Mouse (Mus musculus): ENCODE measurements around the gene Nck1. TPM values are rescaled to one million over a fixed set of nuclear protein-coding genes. Genes with fewer than 3 reads are reported as not detected.

The Nck1 gene
- 52.9 and 62.8 TPM in 2 replicates for polyA plus RNA-seq (2015; fragmentation: Nextera tagmentation; extraction: Ambion mirVana)

- WGBS: under 1% methylated on average over 86 of the region's 93 CpGs
- Histone ChIP-seq H3K4me2 (replicated peaks) (peak within 1 kb of the TSS; percentile 77), H3K9me3 (no peaks in the 10 kb centered on the region), H3K9ac (peak within 1 kb of the TSS; percentile 90), H3K4me3 (replicated peaks) (peak within 1 kb of the TSS; percentile 92), H3K36me3 (no peaks in the 10 kb centered on the region), H3K27me3 (replicated peaks) (no peaks in the 10 kb centered on the region), H3K27ac (peak within 1 kb of the TSS; percentile 89), H3K4me1 (replicated peaks) (peaks cover 4% of the 10 kb centered on the region; the same call in 1 of the 2 replicates)
- peak; percentile 100 for ATAC-seq
Measured at GRCm38 (mm10) chr9:100545715-100546593, at the start of gene Nck1. TSS of gene Nck1 (minus strand) at chr9:100546134.

GRCm38 (mm10) chr9:100590462-100590861 is 44.5 kb upstream of the Nck1 start:
- Histone ChIP-seq H3K27me3 (replicated peaks) (no peaks in the 10 kb centered on the region), H3K4me2 (replicated peaks) (no peak overlapping the region), H3K9ac (no peak overlapping the region), H3K27ac (no peak overlapping the region), H3K36me3 (no peaks in the 10 kb centered on the region), H3K9me3 (no peaks in the 10 kb centered on the region), H3K4me1 (replicated peaks) (no peaks in the 10 kb centered on the region), H3K4me3 (replicated peaks) (no peak overlapping the region)
- no peak for ATAC-seq
- WGBS: 61% methylated on average over 4 of the region's 4 CpGs

- Histone ChIP-seq H3K9ac (no peak overlapping the region; the same call in 1 of the 2 replicates), H3K27ac (0 out of 2 replicates have a peak overlapping the region, but pooled peaks have one; percentile 11), H3K4me1 (replicated peaks) (peaks cover 17% of the 10 kb centered on the region; the same call in 1 of the 2 replicates), H3K36me3 (no peaks in the 10 kb centered on the region), H3K9me3 (no peaks in the 10 kb centered on the region), H3K4me2 (replicated peaks) (peak overlapping the region; percentile 16; the same call in 1 of the 2 replicates), H3K27me3 (replicated peaks) (no peaks in the 10 kb centered on the region), H3K4me3 (replicated peaks) (no peak overlapping the region)
- ATAC-seq: no peak
- WGBS: 43% methylated on average over 4 of the region's 4 CpGs
Measured at GRCm38 (mm10) chr9:100584031-100584430, 38.1 kb upstream of the Nck1 start.

- Histone ChIP-seq H3K36me3 (no peaks in the 10 kb centered on the region), H3K4me2 (replicated peaks) (peak overlapping the region; percentile 16; the same call in 1 of the 2 replicates), H3K27me3 (replicated peaks) (no peaks in the 10 kb centered on the region), H3K4me3 (replicated peaks) (no peak overlapping the region), H3K9ac (no peak overlapping the region), H3K27ac (no peak overlapping the region), H3K9me3 (no peaks in the 10 kb centered on the region), H3K4me1 (replicated peaks) (peaks cover 17% of the 10 kb centered on the region; the same call in 1 of the 2 replicates)
- peak; percentile 88 for ATAC-seq
- WGBS: 45% methylated on average over 13 of the region's 13 CpGs
Measured at GRCm38 (mm10) chr9:100582883-100583575, 37.1 kb upstream of the Nck1 start.

- Histone ChIP-seq H3K4me1 (replicated peaks) (peaks cover 17% of the 10 kb centered on the region; the same call in 1 of the 2 replicates), H3K4me3 (replicated peaks) (no peak overlapping the region), H3K27me3 (replicated peaks) (no peaks in the 10 kb centered on the region), H3K36me3 (no peaks in the 10 kb centered on the region), H3K27ac (peak overlapping the region; percentile 15; the same call in 1 of the 2 replicates), H3K9ac (no peak overlapping the region), H3K4me2 (replicated peaks) (no peak overlapping the region), H3K9me3 (no peaks in the 10 kb centered on the region)
- 49% methylated on average over 13 of the region's 13 CpGs for WGBS
- ATAC-seq: peak; percentile 71
Measured at GRCm38 (mm10) chr9:100581543-100582492, 35.9 kb upstream of the Nck1 start.

- no peaks in the 10 kb centered on the region for H3K9me3 ChIP-seq
- no peak overlapping the region for H3K4me3 ChIP-seq (replicated peaks)
- WGBS: 68% methylated on average over 20 of the region's 20 CpGs
- H3K27ac ChIP-seq: no peak overlapping the region
- no peak overlapping the region for H3K9ac ChIP-seq
- peak; percentile 32; the same call in 1 of the 2 replicates for ATAC-seq
- H3K36me3 ChIP-seq: no peaks in the 10 kb centered on the region
- no peaks in the 10 kb centered on the region for H3K27me3 ChIP-seq (replicated peaks)
- peak overlapping the region; percentile 15; the same call in 1 of the 2 replicates for H3K4me2 ChIP-seq (replicated peaks)
- peaks cover 17% of the 10 kb centered on the region; the same call in 1 of the 2 replicates for H3K4me1 ChIP-seq (replicated peaks)
Measured at GRCm38 (mm10) chr9:100580196-100580740, 34.3 kb upstream of the Nck1 start.

- no peaks in the 10 kb centered on the region for H3K27me3 ChIP-seq (replicated peaks)
- no peaks in the 10 kb centered on the region for H3K9me3 ChIP-seq
- H3K27ac ChIP-seq: no peak overlapping the region
- no peak overlapping the region for H3K9ac ChIP-seq
- WGBS: 58% methylated on average over 5 of the region's 5 CpGs
- no peaks in the 10 kb centered on the region for H3K36me3 ChIP-seq
- no peak for ATAC-seq
- no peak overlapping the region for H3K4me3 ChIP-seq (replicated peaks)
- H3K4me1 ChIP-seq (replicated peaks): peaks cover 4% of the 10 kb centered on the region; the same call in 1 of the 2 replicates
- H3K4me2 ChIP-seq (replicated peaks): no peak overlapping the region
Measured at GRCm38 (mm10) chr9:100573942-100574341, 28.0 kb upstream of the Nck1 start.

- H3K4me3 ChIP-seq (replicated peaks): no peak overlapping the region
- no peaks in the 10 kb centered on the region for H3K36me3 ChIP-seq
- no peak for ATAC-seq
- no peaks in the 10 kb centered on the region for H3K27me3 ChIP-seq (replicated peaks)
- no peak overlapping the region for H3K4me2 ChIP-seq (replicated peaks)
- H3K9me3 ChIP-seq: no peaks in the 10 kb centered on the region
- H3K27ac ChIP-seq: no peak overlapping the region
- WGBS: 71% methylated on average over 2 of the region's 2 CpGs
- no peak overlapping the region for H3K9ac ChIP-seq
- peaks cover 4% of the 10 kb centered on the region; the same call in 1 of the 2 replicates for H3K4me1 ChIP-seq (replicated peaks)
Measured at GRCm38 (mm10) chr9:100573300-100573699, 27.4 kb upstream of the Nck1 start.

GRCm38 (mm10) chr9:100571511-100571910 is 25.6 kb upstream of the Nck1 start:
- H3K9ac ChIP-seq: no peak overlapping the region
- no peaks in the 10 kb centered on the region for H3K27me3 ChIP-seq (replicated peaks)
- WGBS: 63% methylated on average over 1 of the region's 1 CpGs
- H3K36me3 ChIP-seq: no peaks in the 10 kb centered on the region
- H3K4me2 ChIP-seq (replicated peaks): no peak overlapping the region
- no peak overlapping the region for H3K4me3 ChIP-seq (replicated peaks)
- no peak for ATAC-seq
- no peak overlapping the region for H3K27ac ChIP-seq
- H3K9me3 ChIP-seq: no peaks in the 10 kb centered on the region
- peaks cover 4% of the 10 kb centered on the region; the same call in 1 of the 2 replicates for H3K4me1 ChIP-seq (replicated peaks)

- H3K9me3 ChIP-seq: no peaks in the 10 kb centered on the region
- WGBS: under 1% methylated on average over 55 of the region's 55 CpGs
- H3K36me3 ChIP-seq: no peaks in the 10 kb centered on the region
- H3K4me2 ChIP-seq (replicated peaks): peak within 1 kb of the TSS; percentile 94
- no peak within 1 kb of the TSS for H3K27ac ChIP-seq
- no peaks in the 10 kb centered on the region for H3K27me3 ChIP-seq (replicated peaks)
- peaks cover 4% of the 10 kb centered on the region; the same call in 1 of the 2 replicates for H3K4me1 ChIP-seq (replicated peaks)
- peak; percentile 89 for ATAC-seq
- H3K9ac ChIP-seq: peak within 1 kb of the TSS; percentile 56
- H3K4me3 ChIP-seq (replicated peaks): peak within 1 kb of the TSS; percentile 75
Measured at GRCm38 (mm10) chr9:100570626-100571233, 24.8 kb upstream of the Nck1 start, which contains the start of gene Slc35g2. TSS of gene Slc35g2 (minus strand) at chr9:100571090.

All from intestine, embryonic 15.5 days (tissue).